Mouse (Mus musculus): ENCODE measurements around the gene Fance. TPM values are rescaled to one million over a fixed set of nuclear protein-coding genes. Genes with fewer than 3 reads are reported as not detected.

The Fance gene
- 10 to 100 TPM in 1 of 2 experiments, 1 to 10 TPM in 1; 7.0 to 10.3 TPM for total RNA-seq (2021)
- long read RNA-seq, experiment 1, partial matches to known transcripts: 1 of 7 reads
- long read RNA-seq, experiment 1, other reads (novel, unspliced or antisense): 2 of 7 reads
- long read RNA-seq, experiment 2, partial matches to known transcripts: 1 of 12 reads
- long read RNA-seq, experiment 2, other reads (novel, unspliced or antisense): 6 of 12 reads

- intact Hi-C loops (cut with DNase I): no loop called here
- peak; percentile 87 to 96 for DNase-seq
These were observed at the start of gene Fance for GRCm38 (mm10) chr17:28313212-28313879. Gene Fance, plus strand, starts transcription at chr17:28313519.

GRCm38 (mm10) chr17:28267251-28267650 lies 46.1 kb upstream of the Fance start:
- no peak for DNase-seq
- intact Hi-C loops (cut with DNase I): no loop called here

GRCm38 (mm10) chr17:28270165-28270564 lies 43.2 kb upstream of the Fance start:
- intact Hi-C loops (cut with DNase I): loop anchor here (5.0 kb wide), 1 partner anchor 37 kb away; no protein-coding TSS in a partner anchor
- no peak for DNase-seq

- no peak for DNase-seq
- intact Hi-C loops (cut with DNase I): loop anchor here (5.0 kb wide), 1 partner anchor 36 kb away; no protein-coding TSS in a partner anchor
These were observed 41.6 kb upstream of the Fance start for GRCm38 (mm10) chr17:28271537-28272266.

GRCm38 (mm10) chr17:28272281-28272680 lies 41.0 kb upstream of the Fance start:
- intact Hi-C loops (cut with DNase I): loop anchor here (5.0 kb wide), 1 partner anchor 35 kb away; no protein-coding TSS in a partner anchor
- DNase-seq: no peak

- DNase-seq: no peak
- intact Hi-C loops (cut with DNase I): loop anchor here (5.0 kb wide), 1 partner anchor 34 kb away; no protein-coding TSS in a partner anchor
These were observed 40.5 kb upstream of the Fance start for GRCm38 (mm10) chr17:28272837-28273236.

GRCm38 (mm10) chr17:28274739-28275138 lies 38.6 kb upstream of the Fance start:
- DNase-seq: no peak
- intact Hi-C loops (cut with DNase I): loop anchor here (5.0 kb wide), 1 partner anchor 33 kb away; no protein-coding TSS in a partner anchor

GRCm38 (mm10) chr17:28277226-28277625 lies 36.1 kb upstream of the Fance start:
- DNase-seq: no peak
- intact Hi-C loops (cut with DNase I): no loop called here

GRCm38 (mm10) chr17:28277721-28278120 lies 35.6 kb upstream of the Fance start:
- intact Hi-C loops (cut with DNase I): no loop called here
- DNase-seq: no peak

GRCm38 (mm10) chr17:28278156-28278555 lies 35.2 kb upstream of the Fance start:
- intact Hi-C loops (cut with DNase I): no loop called here
- no peak for DNase-seq

GRCm38 (mm10) chr17:28279236-28279635 lies 34.1 kb upstream of the Fance start:
- DNase-seq: no peak
- intact Hi-C loops (cut with DNase I): no loop called here

- intact Hi-C loops (cut with DNase I): no loop called here
- peak; percentile 60 to 67 for DNase-seq
These were observed 33.4 kb upstream of the Fance start for GRCm38 (mm10) chr17:28279780-28280422.

- no peak for DNase-seq
- intact Hi-C loops (cut with DNase I): no loop called here
These were observed 32.9 kb upstream of the Fance start for GRCm38 (mm10) chr17:28280423-28280800.

- DNase-seq: no peak
- intact Hi-C loops (cut with DNase I): no loop called here
These were observed 32.4 kb upstream of the Fance start for GRCm38 (mm10) chr17:28280831-28281377.

GRCm38 (mm10) chr17:28281866-28282441 lies 31.4 kb upstream of the Fance start:
- intact Hi-C loops (cut with DNase I): no loop called here
- DNase-seq: no peak

- intact Hi-C loops (cut with DNase I): no loop called here
- no peak for DNase-seq
These were observed 30.1 kb upstream of the Fance start for GRCm38 (mm10) chr17:28283199-28283598.

GRCm38 (mm10) chr17:28286133-28286532 lies 27.2 kb upstream of the Fance start:
- intact Hi-C loops (cut with DNase I): no loop called here

GRCm38 (mm10) chr17:28286964-28287363 lies 26.4 kb upstream of the Fance start:
- DNase-seq: no peak
- intact Hi-C loops (cut with DNase I): no loop called here

More at GRCm38 (mm10) chr17:28286133-28286532, 27.2 kb upstream of the Fance start:
- no peak for DNase-seq

- intact Hi-C loops (cut with DNase I): no loop called here
- DNase-seq: no peak
These were observed 25.7 kb upstream of the Fance start for GRCm38 (mm10) chr17:28287578-28287977.

GRCm38 (mm10) chr17:28287980-28288379 lies 25.3 kb upstream of the Fance start:
- DNase-seq: no peak

More at GRCm38 (mm10) chr17:28287980-28288379, 25.3 kb upstream of the Fance start:
- intact Hi-C loops (cut with DNase I): no loop called here

All from gastrocnemius, postnatal 36 days (tissue).